Mouse (Mus musculus) hindbrain, embryonic 13.5 days (tissue): ENCODE data around the gene Mmgt1. TPM values are rescaled to one million over a fixed set of nuclear protein-coding genes. Genes with fewer than 3 reads are reported as not detected.

Source experiments
- ATAC-seq: fragments of 200-750 bp; cut with Nextera tagmentation; 2 replicates; pipeline ENCODE4 v1.8.0; 2017; ENCODE audit warnings: moderate TSS enrichment; ENCODE audit not compliant: low FRiP score
- H3K27ac ChIP-seq: fragments of 300-500 bp; sonication (generic); 2 replicates; pipeline ENCODE4 v1.5.1; 2015; ENCODE audit warnings: inconsistent platforms, mild to moderate bottlenecking, moderate library complexity
- H3K27me3 ChIP-seq: fragments of 300-500 bp; sonication (generic); 2 replicates; pipeline ENCODE4 v1.6.1; 2015; ENCODE audit warnings: mild to moderate bottlenecking, inconsistent platforms
- H3K36me3 ChIP-seq: fragments of 300-500 bp; sonication (generic); 2 replicates; pipeline ENCODE4 v1.6.1; 2015; ENCODE audit warnings: mild to moderate bottlenecking, inconsistent platforms
- H3K4me1 ChIP-seq: fragments of 300-500 bp; sonication (generic); replicated peaks from 2 replicates; pipeline ENCODE4 v1.6.1; 2015; ENCODE audit warnings: inconsistent platforms
- H3K4me2 ChIP-seq: fragments of 300-500 bp; sonication (generic); 2 replicates; pipeline ENCODE4 v1.6.1; 2015; ENCODE audit warnings: inconsistent platforms, mild to moderate bottlenecking, moderate library complexity
- H3K4me3 ChIP-seq: fragments of 300-500 bp; sonication (generic); 2 replicates; pipeline ENCODE4 v1.5.1; 2015; ENCODE audit warnings: mild to moderate bottlenecking, inconsistent platforms
- H3K9ac ChIP-seq: fragments of 300-500 bp; sonication (generic); 2 replicates; pipeline ENCODE4 v1.6.1; 2015; ENCODE audit warnings: mild to moderate bottlenecking, inconsistent platforms
- H3K9me3 ChIP-seq: fragments of 300-500 bp; sonication (generic); 2 replicates; pipeline ENCODE4 v1.6.1; 2016; ENCODE audit warnings: inconsistent platforms
- WGBS: fragments of 180-500 bp; shearing (Covaris S2); methylation state at CpG from one replicate; pipeline ENCODE4 v1.1.7; 2015; 5-methylcytosine and 5-hydroxymethylcytosine counted together
- polyA plus RNA-seq: library from polyadenylated mRNA; unstranded; fragments of >200 nt; fragmentation: Nextera tagmentation; extraction: Ambion mirVana; gene quantifications from 2 replicates; pipeline ENCODE4 v1.2.1, GENCODE M21; 2015

Mmgt1 gene
- 54.1 and 54.9 TPM in 2 replicates for polyA plus RNA-seq

GRCm38 (mm10) chrX:56597887-56598640 lies at the start of gene Mmgt1:
TSS of gene Mmgt1 (minus strand) at chrX:56598069.
- ATAC-seq, result peak; percentile 99
- peak within 1 kb of the TSS; percentile 65 for H3K4me3 ChIP-seq
- H3K4me2 ChIP-seq, result peak within 1 kb of the TSS; percentile 58
- H3K27me3 ChIP-seq, result no peaks in the 10 kb centered on the region
- 11% methylated on average over 44 of the region's 44 CpGs for WGBS
- H3K9ac ChIP-seq, result peak within 1 kb of the TSS; percentile 82
- H3K36me3 ChIP-seq, result no peaks in the 10 kb centered on the region
- peaks cover 11% of the 10 kb centered on the region for H3K4me1 ChIP-seq
- H3K27ac ChIP-seq, result peak within 1 kb of the TSS; percentile 87
- no peaks in the 10 kb centered on the region for H3K9me3 ChIP-seq

- H3K27ac ChIP-seq, result no peak overlapping the region
- H3K4me3 ChIP-seq, result no peak overlapping the region
- H3K9me3 ChIP-seq, result no peaks in the 10 kb centered on the region
- ATAC-seq, result no peak
- H3K4me1 ChIP-seq, result no peaks in the 10 kb centered on the region
- peaks cover 19% of the 10 kb centered on the region for H3K36me3 ChIP-seq
- H3K9ac ChIP-seq, result no peak overlapping the region
- 9% methylated on average over 1 of the region's 1 CpGs for WGBS
- no peak overlapping the region for H3K4me2 ChIP-seq
- no peaks in the 10 kb centered on the region for H3K27me3 ChIP-seq
Measured at GRCm38 (mm10) chrX:56640066-56640465, 42.2 kb upstream of the Mmgt1 start.

DNA sequence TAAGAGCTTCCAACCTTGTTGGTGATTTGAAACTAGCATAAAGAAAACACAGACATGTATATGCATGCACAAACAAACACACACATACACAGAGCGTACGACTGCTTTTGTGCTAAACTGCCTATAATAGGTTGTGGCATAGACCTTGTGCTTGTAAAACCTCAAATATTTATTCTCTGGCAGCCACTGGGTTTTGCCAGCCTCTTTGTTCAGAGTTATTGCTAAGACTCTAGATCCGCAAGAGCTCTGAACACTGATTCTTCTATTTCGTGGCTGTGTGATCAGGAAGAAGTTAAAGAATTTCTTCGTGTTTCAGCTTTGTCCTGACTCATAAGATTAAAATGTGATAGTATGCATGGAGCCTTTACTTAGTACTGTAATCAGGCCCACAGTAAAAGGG lies 38.3 kb upstream of the Mmgt1 start:
- H3K9me3 ChIP-seq, result no peaks in the 10 kb centered on the region
- ATAC-seq, result no peak
- H3K36me3 ChIP-seq, result peaks cover 18% of the 10 kb centered on the region
- no peaks in the 10 kb centered on the region for H3K27me3 ChIP-seq
- no peak overlapping the region for H3K4me2 ChIP-seq
- 84% methylated on average over 5 of the region's 5 CpGs for WGBS
- H3K9ac ChIP-seq, result no peak overlapping the region
- no peak overlapping the region for H3K27ac ChIP-seq
- H3K4me3 ChIP-seq, result no peak overlapping the region
- H3K4me1 ChIP-seq, result no peaks in the 10 kb centered on the region

DNA sequence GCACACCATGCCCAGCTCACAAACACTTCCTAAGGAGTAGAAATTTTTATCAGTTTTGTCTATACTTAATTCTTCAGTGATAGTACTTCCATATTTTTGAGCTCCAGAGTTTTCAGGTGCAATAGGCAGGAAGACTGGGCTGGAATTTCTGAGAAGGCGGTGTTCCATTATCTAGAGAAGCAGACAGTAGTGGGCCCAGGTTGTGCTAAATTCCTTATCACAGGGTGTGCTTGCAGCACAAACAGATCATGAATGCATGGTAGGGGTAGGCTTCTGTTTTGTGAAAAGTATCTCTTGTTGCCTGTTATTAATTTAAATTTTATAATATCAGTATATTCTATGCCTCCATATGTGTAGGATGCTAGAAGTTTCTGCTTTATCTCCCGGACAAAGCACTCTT lies 17.4 kb upstream of the Mmgt1 start:
- Histone ChIP-seq H3K4me2 (no peak overlapping the region), H3K4me1 (peaks cover 13% of the 10 kb centered on the region), H3K9me3 (no peaks in the 10 kb centered on the region), H3K27me3 (no peaks in the 10 kb centered on the region), H3K36me3 (no peaks in the 10 kb centered on the region), H3K9ac (no peak overlapping the region), H3K27ac (no peak overlapping the region), H3K4me3 (no peak overlapping the region)
- no peak for ATAC-seq
- WGBS, result 85% methylated on average over 2 of the region's 2 CpGs

DNA sequence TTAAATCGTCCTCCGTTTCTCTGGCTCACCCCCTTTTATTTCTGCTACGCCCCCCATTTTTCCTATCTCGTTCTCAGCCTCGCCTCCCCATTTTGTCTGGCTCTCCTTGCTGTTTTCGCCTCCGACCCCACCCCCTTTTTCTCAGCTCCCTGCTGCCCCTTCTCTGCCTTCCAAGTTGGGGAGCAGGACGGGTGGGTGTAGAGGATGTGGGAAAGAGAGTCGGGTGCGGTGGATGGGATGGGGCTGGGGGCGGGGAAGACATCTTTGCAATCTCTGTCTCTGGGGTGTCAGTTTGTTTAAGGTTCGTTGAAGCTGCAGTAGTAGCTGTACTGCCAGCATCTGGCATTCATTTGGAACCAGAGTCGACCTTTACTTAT lies 12.4 kb upstream of the Mmgt1 start:
- Histone ChIP-seq H3K4me2 (peak overlapping the region; percentile 56), H3K27ac (peak overlapping the region; percentile 86), H3K9ac (peak overlapping the region; percentile 80), H3K4me3 (peak overlapping the region; percentile 59), H3K36me3 (no peaks in the 10 kb centered on the region), H3K4me1 (peaks cover 13% of the 10 kb centered on the region), H3K9me3 (no peaks in the 10 kb centered on the region), H3K27me3 (no peaks in the 10 kb centered on the region)
- peak; percentile 55 for ATAC-seq
- WGBS, result 11% methylated on average over 13 of the region's 13 CpGs

GRCm38 (mm10) chrX:56609623-56610317 lies 11.9 kb upstream of the Mmgt1 start, which contains the start of gene Slc9a6:
TSS of gene Slc9a6 (plus strand) at chrX:56609757.
- Histone ChIP-seq H3K9ac (peak within 1 kb of the TSS; percentile 80), H3K27ac (peak within 1 kb of the TSS; percentile 86), H3K9me3 (no peaks in the 10 kb centered on the region), H3K27me3 (no peaks in the 10 kb centered on the region), H3K4me3 (peak within 1 kb of the TSS; percentile 59), H3K36me3 (no peaks in the 10 kb centered on the region), H3K4me1 (peaks cover 13% of the 10 kb centered on the region), H3K4me2 (peak within 1 kb of the TSS; percentile 56)
- 14% methylated on average over 32 of the region's 50 CpGs for WGBS
- ATAC-seq, result peak; percentile 96

DNA sequence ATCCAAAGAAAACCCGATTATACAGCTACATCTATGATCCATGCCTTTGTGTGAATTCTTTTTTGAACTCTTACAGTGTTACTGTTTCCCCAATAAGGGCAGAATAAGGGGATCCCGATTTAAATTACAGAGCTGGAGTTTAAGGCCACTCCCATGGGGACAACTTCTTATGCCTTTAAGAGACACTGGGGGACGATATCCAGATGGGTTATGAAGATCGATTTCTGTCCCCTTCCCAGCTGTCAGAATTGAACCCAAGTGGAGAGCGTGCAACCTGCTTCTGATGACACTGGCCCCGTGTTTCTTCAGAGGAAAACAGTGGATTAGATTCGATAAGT lies 11.4 kb upstream of the Mmgt1 start:
- H3K9ac ChIP-seq, result peak overlapping the region; percentile 46
- no peak; the same call in 1 of the 2 replicates for ATAC-seq
- no peaks in the 10 kb centered on the region for H3K9me3 ChIP-seq
- peak overlapping the region; percentile 59 for H3K4me3 ChIP-seq
- H3K27ac ChIP-seq, result peak overlapping the region; percentile 35; the same call in 1 of the 2 replicates
- WGBS, result 20% methylated on average over 7 of the region's 7 CpGs
- H3K27me3 ChIP-seq, result no peaks in the 10 kb centered on the region
- peak overlapping the region; percentile 56 for H3K4me2 ChIP-seq
- H3K4me1 ChIP-seq, result peaks cover 13% of the 10 kb centered on the region
- H3K36me3 ChIP-seq, result no peaks in the 10 kb centered on the region

- H3K27ac ChIP-seq, result no peak overlapping the region
- WGBS, result 81% methylated on average over 7 of the region's 7 CpGs
- no peaks in the 10 kb centered on the region for H3K9me3 ChIP-seq
- H3K9ac ChIP-seq, result no peak overlapping the region
- H3K27me3 ChIP-seq, result no peaks in the 10 kb centered on the region
- no peaks in the 10 kb centered on the region for H3K36me3 ChIP-seq
- H3K4me3 ChIP-seq, result no peak overlapping the region
- ATAC-seq, result no peak
- H3K4me2 ChIP-seq, result no peak overlapping the region
- H3K4me1 ChIP-seq, result peaks cover 11% of the 10 kb centered on the region
Measured at GRCm38 (mm10) chrX:56607032-56607710, 9.3 kb upstream of the Mmgt1 start.

GRCm38 (mm10) chrX:56606536-56606935 lies 8.7 kb upstream of the Mmgt1 start:
- WGBS, result 67% methylated on average over 2 of the region's 2 CpGs
- H3K36me3 ChIP-seq, result no peaks in the 10 kb centered on the region
- no peaks in the 10 kb centered on the region for H3K27me3 ChIP-seq
- peaks cover 5% of the 10 kb centered on the region; the same call in 1 of the 2 replicates for H3K4me1 ChIP-seq
- H3K9ac ChIP-seq, result no peak overlapping the region
- ATAC-seq, result no peak
- H3K27ac ChIP-seq, result no peak overlapping the region
- H3K4me3 ChIP-seq, result no peak overlapping the region
- no peak overlapping the region for H3K4me2 ChIP-seq
- no peaks in the 10 kb centered on the region for H3K9me3 ChIP-seq

GRCm38 (mm10) chrX:56597219-56597886 lies 516 bp downstream of the Mmgt1 start:
- H3K4me2 ChIP-seq, result peak overlapping the region; percentile 58
- 20% methylated on average over 25 of the region's 25 CpGs for WGBS
- no peaks in the 10 kb centered on the region for H3K36me3 ChIP-seq
- peak overlapping the region; percentile 87 for H3K27ac ChIP-seq
- ATAC-seq, result peak; percentile 77; the same call in 1 of the 2 replicates
- no peaks in the 10 kb centered on the region for H3K27me3 ChIP-seq
- H3K9ac ChIP-seq, result peak overlapping the region; percentile 82
- H3K4me1 ChIP-seq, result peaks cover 11% of the 10 kb centered on the region
- no peaks in the 10 kb centered on the region for H3K9me3 ChIP-seq
- peak overlapping the region; percentile 65 for H3K4me3 ChIP-seq

GRCm38 (mm10) chrX:56578200-56578599 lies 19.7 kb downstream of the Mmgt1 start:
- Histone ChIP-seq H3K4me2 (no peak overlapping the region), H3K4me1 (no peaks in the 10 kb centered on the region), H3K9ac (no peak overlapping the region), H3K27ac (no peak overlapping the region), H3K4me3 (no peak overlapping the region), H3K27me3 (no peaks in the 10 kb centered on the region), H3K9me3 (no peaks in the 10 kb centered on the region), H3K36me3 (no peaks in the 10 kb centered on the region)
- ATAC-seq, result no peak
- WGBS, result 81% methylated on average over 2 of the region's 2 CpGs

- 18% methylated on average over 6 of the region's 6 CpGs for WGBS
- Histone ChIP-seq H3K27ac (no peak overlapping the region), H3K9ac (no peak overlapping the region), H3K27me3 (no peaks in the 10 kb centered on the region), H3K4me3 (no peak overlapping the region), H3K9me3 (no peaks in the 10 kb centered on the region), H3K4me1 (no peaks in the 10 kb centered on the region), H3K36me3 (no peaks in the 10 kb centered on the region), H3K4me2 (no peak overlapping the region)
- no peak for ATAC-seq
Measured at GRCm38 (mm10) chrX:56572465-56572864, 25.4 kb downstream of the Mmgt1 start.
